Mouse (Mus musculus): ENCODE results near the gene Ncaph2.
A peak's percentile ranks its signal among the peaks of the same experiment; 100 is the strongest.

Gene Ncaph2

DNA sequence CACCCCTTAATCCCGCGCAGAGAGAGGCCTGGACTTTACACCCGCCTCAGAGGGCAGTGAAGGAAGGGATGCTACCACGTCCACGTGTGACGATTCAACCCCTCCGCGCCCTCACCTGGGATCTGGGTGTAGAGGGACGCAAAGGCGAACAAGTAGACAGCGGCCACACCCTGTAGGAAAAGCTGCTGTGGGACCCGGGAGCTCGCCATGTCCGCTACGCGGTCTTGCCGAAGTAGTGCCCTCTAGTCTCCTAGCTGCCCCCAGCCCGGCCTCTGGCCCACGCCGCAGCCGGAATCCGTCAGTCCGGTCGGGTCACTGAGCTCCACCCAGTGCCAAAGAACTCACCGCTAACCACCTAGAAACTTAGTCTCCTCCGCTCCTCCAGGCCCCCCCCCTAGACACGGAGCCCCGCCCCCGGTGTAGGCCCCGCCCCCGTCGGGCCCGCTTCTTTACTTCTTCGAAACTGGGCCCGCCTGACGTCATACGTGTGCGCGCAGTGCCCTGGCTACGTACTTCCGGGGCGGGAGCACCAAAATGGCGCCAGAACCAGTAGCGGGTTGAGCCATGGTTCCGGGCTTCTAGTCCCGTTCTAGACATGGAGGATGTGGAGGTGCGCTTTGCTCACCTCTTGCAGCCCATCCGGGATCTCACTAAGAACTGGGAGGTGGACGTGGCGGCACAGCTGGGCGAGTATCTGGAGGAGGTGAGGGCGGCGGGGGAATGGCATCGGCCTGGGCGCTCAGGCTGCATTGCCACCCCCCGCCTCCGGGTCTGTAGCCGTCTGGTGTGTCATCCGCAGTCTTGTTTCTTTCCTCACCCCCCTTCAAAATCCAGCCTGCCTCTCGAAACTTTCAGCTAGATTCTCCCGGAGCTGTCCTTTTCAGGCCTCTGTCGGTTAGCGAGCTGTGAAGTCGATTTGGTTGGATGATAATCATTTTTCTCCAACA, at the start of gene Ncaph2, which contains the start of gene Lmf2:
Ncaph2 (plus strand) TSS at position 479 of the 947 bp plus-strand sequence.
Lmf2 (minus strand) TSS at position 419 of the 947 bp plus-strand sequence.
- DNase-seq (ENCODE audit: low spot score), result peak; percentile 97

DNA sequence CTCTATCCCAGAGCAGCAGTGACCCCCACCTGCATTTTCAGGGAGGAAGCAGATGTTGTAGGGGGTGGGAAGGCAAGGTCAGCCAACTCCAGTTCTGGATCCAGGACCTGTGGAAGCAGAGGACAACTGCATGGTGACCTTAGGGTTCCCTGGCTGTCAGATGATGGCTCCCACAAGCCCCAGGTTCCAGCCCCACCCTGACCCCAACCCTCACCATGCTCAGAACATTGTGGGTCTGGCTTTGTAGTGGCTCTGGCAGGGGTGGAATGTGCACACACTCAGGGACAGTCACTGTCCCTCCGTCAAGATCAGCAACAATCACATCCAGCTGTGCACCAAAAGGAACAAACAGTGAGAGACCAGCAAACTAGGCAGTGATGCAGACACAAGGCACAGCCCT, 49.6 kb upstream of the Ncaph2 start:
- DNase-seq (ENCODE audit: low spot score), result no peak

DNA sequence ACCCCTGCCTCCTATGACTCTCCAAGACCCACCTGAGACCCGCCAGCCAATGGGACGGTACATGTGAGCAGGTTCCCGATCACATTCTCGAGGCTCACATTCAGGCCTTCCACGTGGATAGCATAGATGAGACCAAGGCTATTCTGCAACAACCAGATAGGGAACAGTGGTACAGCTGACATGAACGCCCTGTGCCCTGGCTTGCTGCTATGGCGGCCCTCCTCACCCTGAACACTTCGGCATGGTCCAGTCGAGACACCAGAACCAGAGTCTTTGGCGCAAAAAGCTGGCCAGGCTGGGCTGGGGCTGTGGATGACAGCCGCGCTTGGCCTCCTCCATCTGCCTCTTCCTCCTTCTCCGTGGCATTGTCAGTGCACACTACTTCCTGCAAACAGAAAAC, 48.1 kb upstream of the Ncaph2 start:
- no peak for DNase-seq (ENCODE audit: low spot score)

DNA sequence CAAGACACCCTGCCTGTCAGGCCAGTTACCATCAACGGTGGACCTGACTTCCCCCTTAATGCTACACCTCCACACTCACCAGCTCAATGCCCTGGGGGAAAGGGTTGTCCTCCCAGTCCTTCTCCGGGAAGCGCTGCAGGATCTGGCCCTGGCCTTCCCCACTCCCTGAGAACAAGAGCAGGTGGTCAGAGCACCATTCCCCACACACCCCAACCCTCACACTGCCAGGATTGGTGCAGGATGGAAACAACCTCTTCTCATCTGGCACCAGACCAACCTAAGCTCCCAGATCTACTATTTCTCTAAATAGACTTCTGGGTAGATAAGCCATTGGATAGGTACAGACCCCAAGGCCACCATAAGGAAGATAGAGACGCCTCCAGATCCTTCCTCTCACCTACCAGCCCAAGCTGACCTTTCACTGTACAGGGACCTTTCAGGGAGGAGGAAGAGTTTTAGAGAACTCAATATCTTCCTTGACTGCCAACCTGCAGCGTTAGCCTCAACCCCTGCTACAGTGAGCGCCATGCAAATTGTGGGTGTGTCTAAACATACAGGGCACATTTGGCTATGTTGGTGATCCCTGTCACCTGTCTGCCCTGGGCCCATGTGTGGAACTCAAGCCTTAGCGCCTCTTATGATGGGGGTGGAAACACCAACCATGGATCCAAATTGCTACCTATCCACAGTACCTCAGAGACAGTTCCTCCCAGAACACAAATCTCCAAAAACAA, 46.9 kb upstream of the Ncaph2 start:
- no peak for DNase-seq (ENCODE audit: low spot score)

DNA sequence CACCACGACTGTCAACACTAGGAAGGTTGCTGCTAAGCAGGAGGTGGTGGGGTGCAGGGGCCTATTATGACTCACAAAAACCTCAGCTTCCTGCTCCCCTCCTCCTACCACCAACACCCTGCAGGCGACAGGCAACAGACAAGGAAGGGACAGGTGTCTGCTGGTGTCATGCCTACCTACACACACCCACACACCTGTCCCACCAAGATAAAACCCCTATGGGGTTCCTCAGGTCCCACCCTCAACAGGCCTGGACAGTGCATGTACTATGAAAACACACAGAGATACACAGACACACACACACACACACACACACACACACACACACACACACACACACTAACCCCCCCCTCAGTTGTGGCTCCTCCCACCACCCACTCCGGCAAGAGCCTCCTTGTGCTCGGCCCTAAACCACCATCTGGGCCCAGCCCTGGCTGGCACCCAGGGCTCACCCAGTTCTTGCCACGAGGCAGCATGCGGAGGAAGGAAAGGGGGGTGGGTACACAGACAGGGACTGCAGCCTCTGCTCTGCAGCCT, 45.5 kb upstream of the Ncaph2 start:
- DNase-seq (ENCODE audit: low spot score), result no peak

DNA sequence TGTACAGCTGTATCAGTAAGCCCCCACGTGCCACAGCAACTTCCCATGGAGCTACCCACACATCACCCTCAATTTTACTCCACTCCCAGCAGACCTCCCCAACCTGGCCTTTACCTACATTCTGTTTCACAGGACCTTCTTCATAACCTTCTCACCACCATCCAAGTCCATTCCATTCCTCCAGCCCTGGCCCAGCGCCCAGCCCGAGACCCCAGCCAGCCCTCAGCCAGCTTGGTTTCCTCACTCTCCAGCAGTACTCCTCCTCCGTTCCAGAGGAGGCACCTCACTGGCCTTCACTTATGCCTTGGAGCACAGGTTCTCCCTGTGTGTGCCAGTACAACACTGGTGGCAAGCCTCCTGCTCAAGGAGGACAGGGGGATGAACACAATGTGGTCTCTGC, 42.2 kb upstream of the Ncaph2 start:
- no peak for DNase-seq (ENCODE audit: low spot score)

DNA sequence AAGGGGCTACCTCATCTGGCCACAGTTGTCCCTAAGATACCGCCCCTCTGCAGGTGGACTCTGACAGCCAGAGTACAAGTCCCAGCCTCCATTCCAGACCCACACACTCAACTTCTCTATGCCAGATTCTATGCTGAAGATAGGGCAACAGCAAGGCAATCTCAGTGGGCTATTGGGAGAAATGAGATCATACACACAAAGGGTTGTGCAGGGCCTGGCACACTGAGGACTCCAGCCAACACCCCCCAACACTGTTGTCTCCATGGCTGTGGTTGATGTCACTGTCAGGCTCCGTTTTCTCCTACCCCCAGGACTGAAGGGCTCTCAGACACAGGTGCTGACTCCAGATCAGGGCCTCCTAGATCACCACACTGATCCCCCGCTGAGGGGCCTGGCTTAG, 41.4 kb upstream of the Ncaph2 start:
- no peak for DNase-seq (ENCODE audit: low spot score)

DNA sequence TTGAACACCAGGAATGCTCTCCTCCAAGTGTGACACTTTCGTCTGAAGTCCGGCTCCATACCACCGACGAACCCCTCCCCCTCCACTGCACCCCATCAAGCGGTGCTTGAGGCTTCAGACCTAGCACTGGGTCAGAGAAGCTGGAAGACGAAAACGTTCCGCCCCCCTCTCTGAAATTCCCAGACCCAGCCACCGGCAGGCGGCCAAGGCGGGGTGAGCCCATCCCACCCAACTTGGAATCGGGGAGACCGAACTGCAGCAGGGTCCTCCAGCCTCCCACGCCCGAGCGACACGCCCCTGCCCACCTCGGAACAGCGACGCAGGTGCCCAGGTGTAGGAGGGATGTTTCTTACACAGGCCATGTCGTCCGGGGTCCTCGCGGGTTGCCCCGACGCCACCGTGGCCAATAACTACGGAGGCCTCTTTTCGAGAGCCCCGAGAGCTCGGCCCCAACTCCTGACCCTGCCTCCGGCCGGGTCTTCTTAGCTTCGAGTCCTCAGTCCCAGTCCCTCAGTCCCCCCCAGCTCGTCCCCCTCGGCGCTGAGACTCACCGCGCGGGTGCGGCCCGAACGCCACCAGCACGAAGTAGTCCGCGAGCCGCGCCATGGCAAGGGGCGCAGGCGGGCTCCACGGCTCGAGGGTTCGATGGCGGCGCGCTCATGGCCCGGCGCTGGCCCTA, 40.9 kb upstream of the Ncaph2 start:
- DNase-seq (ENCODE audit: low spot score), result peak; percentile 15

DNA sequence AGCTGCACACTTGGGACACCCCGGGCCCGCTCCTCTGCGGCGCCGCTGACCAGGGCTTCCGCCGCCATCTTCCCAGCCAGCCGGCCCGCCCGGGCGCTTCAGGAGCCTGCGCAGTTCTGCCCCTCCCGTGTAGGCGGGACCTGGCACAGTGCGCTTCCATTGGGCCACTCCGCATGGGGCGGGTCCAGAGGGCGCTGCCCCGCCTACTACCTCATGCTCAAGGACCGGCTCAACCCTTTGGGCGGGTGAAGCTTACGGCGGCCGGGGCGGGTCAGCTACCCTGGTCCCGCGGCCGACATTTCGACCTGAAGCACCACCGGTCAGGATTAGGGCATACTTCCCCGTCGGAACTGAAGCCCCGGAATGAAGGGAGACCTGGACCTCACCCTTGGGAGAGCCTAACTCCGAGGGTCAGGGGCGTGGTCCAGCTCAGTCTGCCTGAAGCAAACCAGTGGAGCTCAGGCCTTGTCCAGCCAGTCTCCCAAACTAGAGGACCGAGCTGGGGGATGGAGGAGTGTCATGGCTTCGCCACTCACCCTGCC, 40.3 kb upstream of the Ncaph2 start, which contains the start of gene Sbf1:
Sbf1 (minus strand) TSS at position 122 of the 542 bp plus-strand sequence.
- peak; percentile 96 for DNase-seq (ENCODE audit: low spot score)

DNA sequence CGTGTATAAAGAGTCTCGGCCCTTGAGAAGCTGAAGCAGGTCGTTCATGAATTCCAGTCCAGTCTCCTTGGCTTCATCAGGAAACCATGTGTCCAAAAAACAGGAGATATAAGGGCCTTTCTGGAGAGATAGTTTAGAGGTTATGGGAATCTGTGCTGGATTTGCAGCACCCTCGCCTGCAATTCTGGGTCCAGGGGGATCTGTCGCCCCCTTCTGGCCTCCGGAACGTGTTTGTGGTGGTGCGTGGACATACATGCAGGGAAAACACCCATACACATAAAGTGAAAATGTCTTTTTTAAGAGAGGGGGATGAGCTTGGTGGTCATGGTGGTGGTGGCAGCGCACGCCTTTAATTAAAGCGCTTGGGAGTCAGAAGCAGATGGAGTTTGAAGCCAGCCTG, 39.4 kb upstream of the Ncaph2 start:
- no peak for DNase-seq (ENCODE audit: low spot score)

DNA sequence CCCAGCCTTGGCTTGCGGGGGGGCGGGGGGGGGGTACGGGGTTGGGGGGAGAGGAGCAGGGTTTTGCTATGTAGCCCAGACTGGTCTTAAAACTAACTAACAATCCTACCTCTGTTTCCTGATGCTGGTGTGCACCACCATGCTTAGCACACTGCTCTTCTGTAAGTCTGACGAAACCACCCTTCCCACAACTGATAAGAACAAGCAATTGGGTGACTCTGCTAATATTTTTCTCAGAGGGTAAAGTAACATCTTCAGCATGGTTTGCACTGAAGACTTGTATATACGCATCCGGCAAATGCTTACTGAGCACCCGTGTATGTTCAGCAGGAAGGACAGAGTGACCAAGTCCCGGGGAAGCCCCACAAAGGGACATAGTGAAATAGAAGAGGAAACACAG, 34.3 kb upstream of the Ncaph2 start:
- DNase-seq (ENCODE audit: low spot score), result no peak

DNA sequence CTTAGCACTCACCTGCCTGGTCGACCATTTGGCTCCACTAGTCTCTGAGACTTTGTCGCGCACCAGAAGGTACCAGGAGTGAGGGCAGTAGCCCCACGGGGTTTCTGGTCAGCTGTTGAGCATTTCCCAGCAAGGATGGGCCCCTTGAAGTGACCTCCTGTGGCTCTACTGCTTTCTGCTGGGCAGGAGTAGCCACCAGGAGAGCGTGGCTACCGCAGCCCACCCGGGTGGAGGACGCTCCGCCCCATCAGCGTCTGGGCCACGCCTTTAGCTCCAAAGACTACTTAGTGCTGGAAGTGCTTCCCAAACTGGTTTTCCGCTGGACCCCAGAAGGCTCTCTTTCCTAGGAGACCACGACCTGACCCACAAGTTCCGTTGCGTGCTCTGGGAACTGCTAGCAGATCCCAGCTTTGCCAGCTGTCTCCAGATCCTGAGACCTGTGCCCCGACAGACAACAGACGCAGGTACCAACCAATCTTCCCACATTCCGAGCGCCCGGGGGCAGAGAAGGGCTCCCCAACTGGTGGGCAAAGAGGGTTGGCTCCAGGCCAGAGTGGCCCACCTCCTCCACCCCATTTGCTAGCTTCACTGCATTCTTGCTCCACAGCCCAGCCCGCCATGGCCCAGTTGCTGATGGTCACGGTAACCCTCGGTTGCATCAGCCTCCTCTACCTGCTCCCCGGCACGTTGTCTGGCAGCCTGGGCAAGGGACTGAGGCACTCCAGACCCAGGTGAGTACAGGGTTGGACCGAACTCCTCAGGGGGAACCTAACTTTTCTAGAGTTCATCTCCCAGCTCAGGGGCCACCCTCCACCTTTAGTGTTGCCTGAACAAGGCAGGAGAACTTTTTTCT, 32.6 kb upstream of the Ncaph2 start, which contains the start of gene Adm2:
Adm2 (plus strand) TSS at position 51 of the 853 bp plus-strand sequence.
- no peak for DNase-seq (ENCODE audit: low spot score)

DNA sequence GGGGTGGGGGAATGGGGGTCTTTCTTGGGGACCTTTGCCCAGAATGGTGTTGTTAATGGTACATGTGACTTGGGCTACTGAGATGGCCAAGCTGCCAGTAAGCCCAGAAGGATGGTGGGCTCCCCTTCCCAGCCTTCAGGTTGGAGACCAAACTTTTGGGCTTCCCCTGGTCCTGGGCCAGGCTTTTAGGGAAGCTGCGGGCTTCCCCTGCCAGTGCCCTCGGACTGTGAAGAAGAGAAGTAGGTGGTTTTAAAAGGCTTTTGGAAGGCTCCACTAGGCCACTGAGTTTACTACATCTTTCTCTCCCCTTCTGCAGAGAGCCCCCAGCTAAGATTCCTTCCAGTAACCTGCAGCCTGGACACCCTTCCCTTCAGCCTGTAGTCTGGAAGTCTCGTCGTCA, 31.9 kb upstream of the Ncaph2 start:
- no peak for DNase-seq (ENCODE audit: low spot score)

DNA sequence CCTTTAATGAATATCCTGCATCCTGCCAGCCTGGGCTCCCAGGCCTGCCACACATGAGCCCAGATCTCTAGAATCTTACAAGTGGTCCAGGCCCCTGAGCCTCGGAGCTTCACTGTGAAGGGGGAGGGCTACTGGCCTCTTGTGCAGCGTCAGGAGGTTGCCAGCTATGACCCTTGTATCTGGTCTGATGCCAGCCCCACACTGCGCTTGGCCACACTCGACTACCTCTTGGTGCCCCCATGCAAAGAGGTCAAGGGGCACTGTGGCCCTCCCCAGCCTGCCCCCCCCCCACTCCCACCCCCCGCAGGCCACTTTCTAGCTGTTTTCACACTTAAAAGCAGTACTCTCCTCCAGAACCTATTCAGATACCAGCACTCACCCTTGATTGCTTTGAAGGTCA, 29.1 kb upstream of the Ncaph2 start:
- no peak for DNase-seq (ENCODE audit: low spot score)

DNA sequence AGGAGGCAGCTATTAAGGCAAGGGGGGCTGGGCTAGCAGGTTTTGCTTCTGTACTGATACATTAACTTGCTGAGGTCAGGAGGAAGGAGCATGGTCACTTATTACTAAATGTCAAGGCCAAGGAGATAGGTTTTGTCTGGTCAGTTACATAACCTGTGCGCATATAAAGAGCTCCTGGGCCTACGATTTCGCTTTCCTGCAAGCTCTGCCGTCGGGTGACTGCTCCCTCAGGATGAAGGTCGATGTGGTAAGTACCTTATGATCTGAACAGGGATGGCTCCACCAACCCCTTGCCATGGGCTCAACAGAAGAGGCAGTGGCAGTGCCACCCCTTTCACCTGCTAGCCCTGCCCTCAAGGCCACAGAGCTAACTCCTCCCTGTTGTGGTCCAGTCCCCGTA, 21.2 kb upstream of the Ncaph2 start, which contains the start of gene Miox:
Miox (plus strand) TSS at position 128 of the 400 bp plus-strand sequence.
- no peak for DNase-seq (ENCODE audit: low spot score)

DNA sequence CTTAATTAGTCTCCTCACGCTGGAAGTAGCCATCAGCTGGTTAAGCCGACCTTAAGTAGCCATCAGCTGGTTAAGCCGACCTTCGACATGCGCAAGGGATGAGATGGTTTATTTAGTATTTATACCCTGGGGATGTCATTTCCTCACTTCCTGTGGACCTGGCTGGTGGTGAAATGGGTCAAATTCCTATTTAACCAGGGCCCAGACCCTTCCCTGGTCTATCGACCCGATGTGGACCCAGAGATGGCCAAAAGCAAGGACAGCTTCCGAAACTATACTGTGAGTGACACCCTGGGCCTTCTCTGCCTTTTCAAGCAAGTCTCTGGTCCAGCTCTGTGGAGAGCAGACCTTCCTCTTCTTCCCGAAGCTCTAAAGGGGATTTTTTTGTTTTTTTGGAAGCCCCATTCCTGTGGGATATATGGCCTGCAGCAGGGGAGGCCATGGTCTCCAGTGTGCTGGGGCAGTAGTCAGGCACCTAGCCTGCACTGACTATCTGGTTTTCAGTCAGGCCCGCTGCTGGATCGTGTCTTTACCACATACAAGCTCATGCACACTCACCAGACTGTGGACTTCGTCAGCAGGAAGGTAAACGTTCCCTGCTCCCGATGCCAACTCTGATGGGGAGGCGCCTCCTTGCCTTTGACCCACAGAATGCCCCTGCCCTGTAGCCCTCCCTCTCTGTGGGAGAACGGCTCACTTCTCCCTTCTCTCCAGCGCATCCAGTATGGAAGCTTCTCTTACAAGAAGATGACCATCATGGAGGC, 20.6 kb upstream of the Ncaph2 start:
- DNase-seq (ENCODE audit: low spot score), result no peak

DNA sequence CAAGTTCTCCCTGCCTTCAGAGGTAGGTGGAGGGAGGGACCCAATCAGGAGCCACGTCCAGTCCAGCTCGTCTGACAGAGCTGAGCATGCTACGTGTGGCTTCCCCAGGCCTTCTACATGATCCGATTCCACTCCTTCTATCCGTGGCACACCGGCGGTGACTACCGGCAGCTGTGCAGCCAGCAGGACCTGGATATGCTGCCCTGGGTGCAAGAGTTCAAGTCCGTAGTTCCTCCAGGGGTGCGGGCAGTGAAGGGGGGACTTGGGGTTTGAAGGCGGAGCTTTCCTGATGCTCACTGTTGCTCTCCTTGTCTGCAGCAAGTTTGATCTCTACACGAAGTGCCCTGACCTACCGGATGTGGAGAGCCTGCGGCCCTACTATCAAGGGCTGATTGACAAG, 19.1 kb upstream of the Ncaph2 start:
- no peak for DNase-seq (ENCODE audit: low spot score)

DNA sequence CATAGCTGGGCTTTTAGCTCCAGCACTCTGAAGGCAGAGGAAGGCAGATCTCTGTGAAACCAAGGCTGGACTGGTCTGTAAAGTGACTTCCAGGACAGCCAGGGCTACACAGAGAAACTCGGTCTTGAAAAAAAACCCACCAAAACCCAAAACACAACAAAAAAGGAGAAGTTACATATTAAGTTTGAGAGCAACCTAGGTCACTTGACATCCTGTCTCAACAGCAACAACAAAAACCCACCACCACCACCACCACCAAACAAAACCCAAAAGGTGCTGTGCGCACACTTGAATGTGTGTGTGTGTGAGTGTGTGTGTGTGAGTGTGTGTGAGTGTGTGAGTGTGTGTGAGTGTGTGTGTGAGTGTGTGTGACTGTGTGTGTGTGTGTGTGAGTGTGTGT, 15.8 kb upstream of the Ncaph2 start:
- DNase-seq (ENCODE audit: low spot score), result no peak

DNA sequence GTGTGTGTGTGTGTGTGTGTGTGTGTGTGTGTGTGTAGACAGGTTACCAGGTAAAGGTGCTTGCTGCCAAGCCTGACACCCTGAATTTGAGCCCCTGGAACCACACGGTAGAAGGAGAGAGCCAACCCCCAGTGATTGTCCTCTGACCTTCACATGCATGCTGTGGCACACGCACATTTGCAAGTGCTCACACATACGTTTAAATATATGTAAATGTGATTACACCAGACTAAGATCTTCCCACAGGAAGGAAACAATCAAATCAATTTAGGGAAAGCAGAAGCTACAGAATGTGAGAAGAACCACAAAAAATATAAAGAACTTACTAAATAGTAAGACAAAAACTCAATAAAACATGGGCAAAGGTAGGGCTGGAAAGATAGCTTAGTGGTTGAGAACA, 15.4 kb upstream of the Ncaph2 start:
- DNase-seq (ENCODE audit: low spot score), result no peak

DNA sequence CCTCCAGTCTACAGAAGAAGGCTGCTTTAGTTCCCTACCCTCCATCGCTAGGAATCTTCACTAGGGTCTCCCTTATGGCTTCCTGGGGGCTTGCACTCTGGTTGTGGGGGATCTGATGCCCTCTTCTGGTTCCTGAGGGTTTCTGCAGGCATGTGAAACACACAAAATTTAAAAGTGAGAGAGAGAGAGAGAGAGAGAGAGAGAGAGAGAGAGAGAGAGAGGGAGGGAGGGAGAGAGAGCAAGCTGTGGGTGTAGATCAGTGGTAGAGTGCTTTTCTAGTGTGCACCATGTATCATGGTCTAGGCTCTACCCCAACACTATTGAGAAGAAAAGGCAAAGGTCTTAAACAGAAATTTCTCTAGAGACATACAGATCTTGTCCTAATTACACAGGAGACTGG, 13.8 kb upstream of the Ncaph2 start:
- DNase-seq (ENCODE audit: low spot score), result no peak

Data from yolk sac, embryonic 10.5 days (tissue).